Mouse (Mus musculus) kidney, adult 2 months (tissue): Measurements from ENCODE around the gene Gm21983.

Experiments used
- CTCF ChIP-seq: fragments of 200-500 bp; conservative IDR thresholded peaks from 2 replicates; pipeline ENCODE4 v1.5.1; 2011; ENCODE audit warnings: low read depth, mild to moderate bottlenecking, control low read depth, low read length, moderate library complexity, mixed read lengths; ENCODE audit not compliant: insufficient read depth, insufficient read length
- POLR2A ChIP-seq: fragments of 200-500 bp; IDR thresholded peaks from one replicate; pipeline ENCODE4 v1.6.1; 2011; ENCODE audit warnings: low read depth, low read length, control low read depth

- no peak for TF ChIP-seq CTCF
- TF ChIP-seq POLR2A: no peak
Observed at GRCm38 (mm10) chr7:27227676-27228075, 46.8 kb upstream of the Gm21983 start.
